Mouse (Mus musculus) kidney, postnatal 10 days (tissue): ENCODE data around the gene Jazf1.

Source experiments
- DNase-seq: peaks from one replicate; pipeline ENCODE4 v3.0.0; 2021; ENCODE audit warnings: mixed read lengths

The Jazf1 gene

DNA sequence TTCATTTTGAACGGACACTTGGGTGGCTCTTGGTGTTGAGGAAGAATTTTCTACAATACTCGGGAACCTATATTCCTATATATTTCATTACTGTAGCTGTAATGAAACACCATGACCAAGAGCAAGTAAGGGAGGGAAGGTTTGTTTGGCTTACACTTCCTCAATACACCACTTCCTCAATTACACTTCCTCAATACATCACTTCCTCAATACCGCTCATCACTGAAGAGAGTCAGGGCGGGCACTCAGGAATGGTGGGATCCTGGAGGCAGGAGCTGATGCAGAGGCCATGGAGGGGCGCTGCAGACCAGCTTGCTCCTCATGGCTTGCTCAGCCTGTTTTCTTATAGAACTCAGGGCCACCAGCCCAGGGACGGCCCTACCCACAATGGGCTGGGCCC, 225.8 kb downstream of the Jazf1 start:
- no peak for DNase-seq

DNA sequence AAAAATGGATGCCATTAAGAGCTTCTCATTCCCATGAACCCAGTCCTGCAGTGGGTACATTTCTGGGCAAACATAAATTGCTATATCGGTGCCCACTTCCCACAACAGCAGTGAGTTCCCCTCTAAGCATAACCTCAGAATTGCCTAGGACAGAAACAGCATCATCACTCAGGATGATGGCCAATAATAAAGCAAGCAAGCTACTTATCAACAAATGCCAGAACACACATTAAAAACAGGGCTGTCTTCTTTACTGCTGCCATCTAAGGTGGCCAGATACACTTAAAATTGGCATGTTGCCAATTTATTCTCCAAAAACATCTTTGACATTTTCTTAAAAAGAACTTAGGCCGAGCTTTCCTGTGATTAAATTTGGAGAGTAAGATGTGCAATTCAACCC, 226.8 kb downstream of the Jazf1 start:
- no peak for DNase-seq

DNA sequence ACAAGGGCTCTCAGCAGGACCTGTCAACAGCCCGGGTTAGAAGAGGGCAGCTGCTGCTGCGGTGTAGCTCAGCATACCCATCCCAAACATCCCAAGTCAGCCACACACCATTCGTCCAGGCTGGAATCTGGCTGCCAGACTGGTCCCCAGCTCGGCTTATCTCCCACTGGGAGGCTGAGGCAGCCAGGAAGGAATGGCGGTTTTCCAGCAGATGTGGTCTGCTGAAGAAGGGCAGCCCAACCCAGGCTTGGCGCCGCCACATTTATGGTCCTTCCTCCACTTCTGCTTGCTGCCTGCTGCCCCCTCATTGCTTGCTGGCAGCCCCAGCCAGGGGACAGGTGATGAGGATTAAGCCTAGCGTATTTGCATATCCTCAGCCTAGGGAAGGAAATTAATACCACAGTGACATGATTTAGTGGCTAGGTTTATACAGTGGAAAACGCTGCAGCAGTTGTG, 227.8 kb downstream of the Jazf1 start:
- no peak for DNase-seq

DNA sequence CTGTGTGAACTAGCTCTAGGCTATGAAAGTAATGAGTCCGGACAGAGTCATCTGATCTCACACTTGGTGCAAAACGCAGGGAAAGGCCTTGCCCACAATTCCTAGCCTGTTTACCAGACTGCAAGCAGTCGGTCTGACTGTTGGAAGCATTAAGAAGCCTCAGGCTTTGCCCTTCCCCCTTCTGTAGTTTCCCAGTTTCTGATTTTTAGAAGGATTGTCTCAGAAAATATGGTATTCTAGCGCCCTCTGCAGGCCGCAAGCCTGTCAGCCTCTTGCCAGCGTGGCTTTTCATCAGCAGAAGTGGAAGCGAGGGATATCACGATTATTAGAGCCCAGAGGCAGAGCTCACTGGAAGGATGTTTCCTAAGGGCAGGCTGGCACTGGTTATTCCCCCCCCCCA, 229.7 kb downstream of the Jazf1 start:
- DNase-seq: peak; percentile 92

DNA sequence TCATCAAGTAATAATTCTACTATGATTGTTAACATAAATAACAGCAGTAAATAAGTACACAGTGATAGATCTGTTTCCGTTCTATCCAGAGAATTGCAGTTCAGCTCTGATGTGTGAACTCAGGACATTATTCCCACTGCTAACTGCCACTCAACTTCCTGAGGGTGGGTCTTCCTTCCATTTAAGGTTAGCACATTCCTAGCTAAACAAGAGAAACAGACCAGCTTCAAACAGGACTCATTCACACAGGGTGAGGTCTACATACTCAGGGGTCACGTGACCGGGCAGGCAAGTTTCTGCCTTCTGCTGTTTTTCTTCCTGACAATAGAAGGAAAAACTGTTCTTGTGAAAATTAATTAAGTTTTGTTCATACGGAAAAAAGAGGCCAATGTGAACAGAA, 230.6 kb downstream of the Jazf1 start:
- DNase-seq: no peak

DNA sequence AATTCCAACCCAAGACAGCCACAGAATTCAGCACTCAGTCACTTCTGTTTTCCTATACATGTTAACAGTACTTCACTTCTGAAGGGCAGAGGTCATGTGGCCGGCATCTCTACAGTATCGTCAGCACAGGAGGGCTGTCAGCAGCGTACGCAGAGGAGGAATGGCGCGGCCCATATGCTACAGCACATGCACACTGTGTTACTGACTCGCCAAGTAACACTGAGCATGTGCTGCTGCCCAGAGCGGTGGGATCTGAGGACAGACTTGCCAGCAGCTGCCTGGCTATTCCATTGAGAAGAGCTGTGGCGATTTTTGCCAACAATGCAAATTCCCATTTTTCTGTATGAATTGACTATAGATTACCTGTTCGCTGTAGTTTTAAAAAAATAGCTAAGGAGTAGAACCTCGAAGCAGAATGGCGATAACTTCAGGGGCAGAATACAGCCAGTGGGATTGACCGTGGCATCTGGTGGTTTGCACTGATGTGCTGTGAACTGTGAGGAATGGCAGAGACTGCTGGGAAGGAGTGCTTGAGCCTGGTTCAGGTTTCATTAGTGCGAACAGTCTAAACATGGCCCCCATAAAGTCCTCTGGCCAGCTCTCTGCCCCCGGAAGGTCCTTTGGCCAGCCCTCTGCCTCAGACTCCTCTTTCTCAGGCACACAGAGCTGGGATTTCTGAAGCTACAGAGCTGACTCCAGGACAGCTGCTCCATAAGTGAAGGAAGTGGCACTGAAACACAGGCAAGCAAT, 232.1 kb downstream of the Jazf1 start:
- peak; percentile 13 for DNase-seq

DNA sequence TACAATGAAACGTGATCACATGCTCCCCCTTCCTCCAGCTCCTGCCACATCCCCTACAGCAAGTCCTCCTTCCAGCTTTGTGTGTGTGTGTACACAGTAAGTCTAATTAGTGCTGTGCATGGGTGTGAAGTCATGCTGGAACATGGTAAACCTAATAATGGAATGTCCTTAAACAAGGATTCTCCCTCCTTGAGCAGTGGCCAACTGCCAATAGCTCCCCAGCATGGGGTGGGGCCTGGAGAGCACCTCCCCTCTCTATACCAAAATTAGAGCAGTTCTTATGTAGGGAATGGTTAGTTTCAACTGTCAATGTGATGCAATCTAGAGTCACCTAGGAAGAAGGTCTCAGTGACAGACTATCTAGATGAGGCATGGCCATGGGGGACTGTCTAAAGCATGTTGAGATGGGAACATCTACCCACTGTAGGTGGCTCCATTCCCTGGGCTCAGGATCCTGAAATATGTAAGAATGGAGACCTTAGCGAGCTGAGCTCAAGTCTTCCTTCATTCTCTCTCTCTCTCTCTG, 240.6 kb downstream of the Jazf1 start:
- DNase-seq: no peak

DNA sequence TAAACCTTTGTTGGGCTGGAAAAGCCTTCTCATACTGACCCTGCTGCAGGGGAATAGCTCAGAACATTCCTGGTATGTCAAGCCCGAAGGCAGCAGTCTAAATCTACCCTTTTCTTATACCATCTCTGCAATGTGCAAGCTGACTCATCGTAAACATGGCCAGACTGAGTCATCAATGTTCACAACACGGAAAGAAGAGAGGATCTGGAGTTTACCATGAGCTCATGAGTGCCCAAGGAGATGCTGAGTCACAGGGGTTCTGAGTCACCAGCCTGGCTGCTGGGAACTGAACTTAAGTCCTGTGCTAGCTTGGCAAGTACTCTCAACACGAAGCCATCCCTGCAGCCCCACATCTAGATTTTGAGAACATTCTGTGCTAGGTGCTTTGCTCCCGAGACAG, 242.9 kb downstream of the Jazf1 start:
- no peak for DNase-seq

DNA sequence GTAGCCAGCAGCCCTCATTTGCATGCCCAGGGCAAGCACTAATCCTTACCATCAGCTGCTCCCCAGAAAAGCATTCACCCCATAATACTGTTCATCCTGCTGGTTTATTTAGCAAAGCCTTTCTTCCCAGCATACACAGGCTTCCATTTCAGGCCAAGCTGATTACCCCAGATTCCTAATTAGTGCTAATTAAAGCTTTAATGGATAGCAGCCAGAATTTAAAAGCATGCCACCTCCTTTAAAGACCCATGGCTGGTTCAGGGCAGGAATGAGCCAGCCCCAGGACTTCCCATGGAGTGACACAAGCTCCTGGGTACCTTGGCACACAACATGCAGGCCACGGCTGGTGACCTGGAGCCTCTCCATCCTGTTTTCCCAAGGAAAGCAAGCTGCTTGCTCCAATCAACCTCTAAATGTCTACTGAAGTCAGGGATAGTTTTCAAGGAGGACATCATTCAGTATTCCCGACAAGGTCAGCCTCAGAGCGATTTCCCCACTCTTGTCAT, 243.4 kb downstream of the Jazf1 start:
- no peak for DNase-seq

DNA sequence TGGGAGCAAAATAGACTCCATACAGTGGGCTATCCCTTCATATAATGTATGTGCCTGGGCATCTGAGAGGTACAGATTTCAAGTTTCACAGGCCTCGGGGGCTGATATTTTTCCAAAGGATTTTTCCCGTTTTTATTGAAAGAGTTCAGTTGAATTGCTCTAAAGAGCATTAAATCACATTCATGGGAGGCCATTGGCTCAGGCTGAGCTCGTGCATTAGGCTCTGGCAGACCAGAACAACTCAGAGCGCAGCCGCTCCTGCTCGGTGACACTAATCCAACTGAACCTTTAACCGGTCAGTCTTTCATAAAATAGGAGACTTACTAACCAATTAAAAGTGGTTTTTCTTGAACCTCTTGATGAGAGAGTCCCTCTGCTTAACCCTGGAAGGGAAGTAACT, 245.4 kb downstream of the Jazf1 start:
- no peak for DNase-seq

DNA sequence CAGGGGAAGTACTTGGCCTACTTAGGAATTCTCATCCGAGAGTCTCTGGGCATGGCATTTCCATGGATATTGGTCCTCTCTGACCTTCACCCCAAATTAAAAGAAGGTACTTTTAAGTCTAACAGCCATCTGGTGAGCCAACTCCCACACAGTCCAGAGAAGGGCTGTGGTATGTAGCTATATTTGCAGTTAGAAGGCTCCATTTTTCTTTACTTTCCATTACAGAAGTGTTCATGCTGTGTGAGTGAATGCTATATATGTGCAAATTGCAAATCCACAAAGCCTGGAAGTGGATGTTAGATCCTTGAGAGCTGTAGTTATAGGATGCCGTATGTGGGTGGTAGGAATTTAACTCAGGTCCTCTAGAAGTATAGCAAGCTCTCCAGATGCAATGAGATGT, 245.8 kb downstream of the Jazf1 start:
- no peak for DNase-seq

DNA sequence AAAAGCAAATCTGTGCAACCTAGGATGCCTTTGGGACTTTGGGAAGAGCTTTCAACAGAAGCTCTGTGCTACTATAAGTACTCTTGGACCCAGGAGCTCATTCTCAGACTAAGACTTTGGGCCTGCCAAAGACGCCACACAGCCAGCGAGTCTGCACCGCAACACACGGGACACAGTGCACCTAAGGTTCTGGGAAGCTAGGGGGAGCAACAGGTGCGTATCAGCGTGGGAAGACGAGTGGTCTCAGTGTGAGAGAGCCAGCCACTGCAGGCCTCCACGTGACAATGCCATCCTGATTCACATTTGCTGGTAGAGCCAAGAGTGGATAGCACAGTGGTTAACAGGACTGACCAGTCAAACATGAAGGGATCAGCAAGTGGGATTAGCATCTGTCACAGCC, 249.1 kb downstream of the Jazf1 start:
- no peak for DNase-seq

DNA sequence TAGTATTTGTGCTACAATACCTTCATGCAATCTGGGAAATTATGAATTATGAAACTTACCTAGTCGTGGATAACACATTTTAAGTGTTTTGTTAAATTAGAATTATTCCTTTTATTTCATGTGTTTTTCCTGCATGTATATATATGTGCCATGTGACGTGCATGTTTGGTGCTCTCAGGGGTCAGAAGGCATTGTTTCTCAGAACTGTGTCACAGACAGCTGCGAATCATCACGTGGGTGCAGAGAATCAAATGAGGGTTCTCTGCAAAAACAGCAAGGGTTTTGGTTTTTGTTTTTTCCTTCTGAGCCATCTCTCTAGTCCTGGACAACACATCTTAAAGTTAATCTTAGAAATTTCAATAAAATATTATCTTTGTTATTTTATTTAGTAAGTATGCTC, 250.4 kb downstream of the Jazf1 start:
- DNase-seq: no peak

DNA sequence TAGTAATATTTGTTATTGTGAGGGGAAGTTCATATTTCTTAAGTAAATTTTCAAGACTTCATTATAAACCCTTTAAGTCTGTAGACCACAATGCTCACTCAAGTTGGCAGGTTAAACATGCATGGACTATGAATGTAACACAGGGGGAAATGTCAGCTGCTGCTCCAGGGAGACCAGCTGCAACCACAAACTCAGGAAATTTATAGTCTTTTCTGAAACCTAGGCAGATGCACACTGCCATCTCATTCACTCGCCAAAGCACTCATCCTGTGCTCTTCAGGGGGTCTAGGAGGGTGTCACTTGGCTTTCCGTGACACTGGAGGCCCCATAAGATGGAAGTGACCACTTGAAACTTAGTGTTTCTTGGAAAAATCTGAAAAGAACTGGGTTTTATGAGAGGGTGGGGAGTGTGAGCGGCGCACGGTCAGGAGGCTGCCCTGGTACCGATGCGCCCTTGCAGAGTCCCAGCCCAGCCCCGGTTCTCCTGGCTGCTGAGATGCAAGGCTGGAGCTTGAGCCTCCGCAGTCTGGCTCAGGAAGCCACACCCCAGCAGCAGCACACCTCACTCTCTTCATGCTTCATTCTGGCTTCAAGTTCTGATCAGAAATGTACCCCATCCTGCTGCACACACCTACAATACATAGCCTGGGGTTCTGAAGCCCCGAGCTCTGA, 251.1 kb downstream of the Jazf1 start:
- DNase-seq: no peak

DNA sequence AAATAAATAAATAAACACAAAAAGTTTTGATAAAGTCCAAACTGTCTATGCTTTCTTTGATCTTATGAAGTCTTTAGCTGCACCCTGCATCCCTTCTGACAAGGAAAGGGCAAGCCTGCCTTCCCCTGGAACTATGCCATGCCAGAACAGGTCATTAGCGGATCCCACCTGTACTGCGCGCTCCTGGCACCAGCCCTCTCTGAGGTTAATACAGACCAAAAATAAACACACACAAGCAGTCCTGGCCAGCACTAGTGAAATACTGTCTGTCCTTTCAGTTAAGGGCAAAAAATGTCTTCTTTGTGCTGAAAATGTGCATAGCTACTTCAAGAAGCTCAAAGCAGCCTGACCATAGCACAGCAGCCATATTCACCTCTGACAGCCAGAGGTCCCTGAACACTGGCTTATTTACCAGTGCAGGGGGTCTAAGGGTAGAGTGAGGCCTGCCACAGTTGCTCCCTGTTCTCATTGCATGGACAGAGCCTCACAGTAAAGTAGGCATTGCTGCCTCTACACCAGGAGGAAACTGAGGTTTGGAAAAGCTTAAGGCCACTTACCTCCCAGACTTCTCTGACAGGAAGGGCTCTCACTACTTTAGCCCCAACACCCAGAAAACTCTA, 263.1 kb downstream of the Jazf1 start:
- DNase-seq: no peak

DNA sequence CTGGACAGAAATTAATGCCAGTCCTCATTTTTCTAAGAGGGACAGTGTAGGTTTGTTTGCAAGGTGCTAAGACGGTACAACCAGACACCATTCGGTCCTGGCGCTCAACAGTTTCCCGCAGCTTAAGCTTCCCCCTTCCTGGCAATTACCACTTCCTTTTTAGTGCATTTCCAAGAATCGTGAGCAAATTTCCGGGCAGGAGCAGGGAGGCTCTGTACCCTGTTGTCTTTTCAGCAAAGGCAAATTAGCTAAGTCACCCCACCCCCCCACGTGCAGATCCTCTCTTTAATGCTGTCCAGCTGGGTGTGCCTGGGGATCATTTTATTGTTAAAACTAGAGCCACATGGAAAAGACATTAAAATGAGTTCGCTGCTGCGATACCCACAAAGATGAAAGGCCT, 266.2 kb downstream of the Jazf1 start:
- peak; percentile 39 for DNase-seq

DNA sequence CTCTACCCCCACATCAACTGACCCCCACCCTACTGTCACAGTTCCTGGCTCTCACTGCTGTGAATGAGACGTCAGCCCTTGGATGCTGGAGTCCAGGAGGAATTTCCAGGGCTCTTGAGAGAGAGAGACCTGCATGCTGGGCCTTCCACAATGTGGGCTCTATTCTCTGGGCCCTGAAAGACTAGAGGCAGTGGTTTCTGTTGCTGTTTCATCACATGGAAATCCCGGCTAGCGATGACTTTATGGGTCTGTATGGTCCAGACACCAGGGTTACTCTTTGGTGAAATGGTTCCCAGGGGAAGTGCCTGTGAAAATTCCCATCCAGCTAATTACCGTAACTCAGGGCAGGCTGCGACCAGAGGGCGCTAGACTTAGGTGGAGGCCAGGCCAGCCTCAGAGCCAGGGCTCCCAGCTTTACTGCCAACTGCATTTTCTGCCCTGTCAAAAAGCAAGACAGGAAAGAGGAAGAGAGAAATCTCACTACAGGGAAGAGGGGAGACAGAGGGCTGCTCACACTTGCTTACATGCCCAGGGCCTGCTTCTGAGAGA, 271.1 kb downstream of the Jazf1 start:
- peak; percentile 22 for DNase-seq

DNA sequence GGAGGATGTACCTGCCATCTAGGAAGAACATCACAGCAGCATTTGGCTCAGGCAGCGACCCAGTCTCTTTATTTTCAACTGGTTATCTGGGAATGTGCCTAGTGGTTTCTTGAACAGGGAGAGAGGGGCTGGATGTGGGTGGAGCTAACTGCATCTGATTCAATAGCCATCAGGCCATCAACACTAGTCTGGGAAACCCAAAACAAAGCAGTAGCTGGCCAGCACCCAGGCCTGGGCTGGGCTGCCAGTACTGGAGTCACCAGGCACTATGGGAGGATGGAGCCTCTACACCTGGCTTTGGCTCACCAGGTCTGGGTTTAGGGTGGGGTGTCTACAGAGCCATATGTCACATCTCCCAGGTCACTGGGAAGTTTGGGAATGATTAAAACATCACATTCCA, 271.7 kb downstream of the Jazf1 start:
- no peak for DNase-seq

DNA sequence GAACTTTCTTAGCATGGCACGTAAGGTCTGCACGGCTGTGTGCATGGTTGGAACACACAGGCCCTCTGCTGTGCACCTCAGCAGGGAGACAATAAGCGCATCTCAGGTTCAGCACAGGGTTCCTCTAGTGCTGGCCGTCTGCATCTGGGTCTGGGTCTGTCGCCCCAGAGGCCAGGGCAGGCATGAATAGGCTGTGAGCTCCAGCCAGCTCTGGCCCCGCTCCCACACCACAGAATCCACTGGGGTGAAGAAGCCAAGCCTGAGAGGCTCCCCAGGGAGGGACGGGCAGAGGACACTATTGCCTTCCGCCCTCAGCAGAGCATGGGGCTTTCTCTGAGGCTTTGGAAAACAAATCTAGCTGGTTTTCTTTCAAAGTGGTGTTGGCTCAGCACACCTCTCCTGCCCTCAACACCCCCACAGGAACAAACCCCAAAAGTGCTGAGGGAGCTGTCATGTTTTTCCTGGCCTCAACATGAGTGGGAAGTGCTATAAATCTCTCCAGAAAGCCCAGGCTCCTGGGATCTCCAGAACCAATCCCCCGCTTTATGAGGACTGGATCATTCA, 272.3 kb downstream of the Jazf1 start:
- peak; percentile 60 for DNase-seq

DNA sequence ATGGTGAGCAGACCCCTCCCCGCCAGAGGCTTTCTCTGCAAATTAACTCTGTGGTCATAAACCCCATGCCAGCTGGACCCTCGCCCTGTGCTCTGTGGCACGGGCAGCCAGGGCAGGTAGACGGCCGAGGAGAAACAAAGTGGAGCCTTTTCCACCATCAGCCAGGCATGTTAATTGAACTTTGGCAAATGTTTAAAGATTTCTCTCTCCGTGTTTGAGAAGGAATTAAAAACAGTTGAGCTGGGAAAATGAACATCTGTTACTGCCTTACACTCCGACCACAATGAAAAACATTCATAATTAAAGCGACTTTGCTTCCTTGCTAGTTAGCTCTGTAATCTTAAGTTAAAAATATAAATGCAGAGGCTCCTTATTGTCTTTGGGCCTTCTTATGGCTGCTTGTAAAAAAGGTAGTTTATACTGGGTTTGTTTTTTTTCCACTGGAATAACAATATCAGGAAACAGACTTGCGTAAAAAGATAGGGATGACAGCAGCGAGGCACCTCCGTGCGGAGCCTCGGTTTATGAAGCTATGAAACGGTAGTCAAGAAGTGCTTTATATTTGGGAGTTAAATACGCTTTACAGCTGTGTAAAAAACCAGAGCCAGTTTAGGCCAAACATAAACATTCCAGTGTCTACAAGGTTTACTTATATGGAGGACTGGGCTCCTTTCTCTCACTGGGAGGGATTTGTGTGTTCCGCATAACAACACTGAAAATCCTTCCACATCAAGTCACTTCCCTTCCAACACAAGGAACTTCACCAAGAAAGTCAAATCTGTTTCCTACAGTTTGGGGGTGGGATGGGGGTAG, 273.2 kb downstream of the Jazf1 start:
- DNase-seq: no peak

DNA sequence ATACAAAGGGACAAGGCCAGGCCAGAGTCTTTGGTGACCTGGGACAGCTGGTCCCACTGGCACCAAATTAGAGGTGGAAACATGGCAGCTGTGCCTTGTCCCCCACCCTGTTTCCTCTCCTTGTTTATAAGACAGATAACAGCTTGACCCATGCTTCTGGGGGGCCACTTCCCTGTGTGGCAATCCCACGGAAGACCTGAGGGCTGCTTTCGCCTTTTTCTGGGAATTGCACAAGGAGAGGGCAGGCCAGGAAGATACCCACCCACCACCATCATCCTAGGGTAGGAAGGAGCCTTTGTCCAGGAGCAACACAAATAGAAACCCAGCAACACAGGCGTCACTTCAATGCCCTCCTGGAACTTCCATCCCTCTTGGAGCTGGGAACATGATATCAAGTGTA, 276.0 kb downstream of the Jazf1 start:
- DNase-seq: no peak

DNA sequence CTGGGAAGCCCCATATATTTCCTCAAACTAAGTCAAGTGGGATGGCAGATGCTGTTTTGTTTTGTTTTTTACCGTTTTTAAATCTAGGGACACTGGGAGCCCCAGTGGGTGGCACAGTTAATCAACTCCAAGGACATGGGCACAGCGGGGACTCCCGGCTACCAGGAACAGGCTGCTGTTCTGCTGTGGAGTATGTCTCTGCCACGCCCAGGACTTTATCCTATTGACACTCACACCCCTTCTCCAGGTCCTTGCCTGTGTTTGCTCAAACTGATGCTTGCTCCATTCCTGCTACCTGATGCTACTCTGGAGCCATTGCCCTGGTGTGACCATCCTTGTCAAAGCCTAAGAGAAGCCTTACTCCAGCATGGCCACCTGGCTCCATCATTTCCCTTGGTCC, 277.6 kb downstream of the Jazf1 start:
- no peak for DNase-seq
